Mouse (Mus musculus) G1E (cell line): ENCODE measurements around the gene Isca1.

Experiments used
- CTCF ChIP-seq: IDR thresholded peaks from 2 replicates; pipeline ENCODE4 v1.5.1; 2012; ENCODE audit warnings: low read depth, low read length, inconsistent platforms, mixed read lengths
- GATA1 ChIP-seq: IDR thresholded peaks from 2 replicates; pipeline ENCODE4 v1.6.1; 2012; ENCODE audit warnings: borderline replicate concordance, low read length, inconsistent platforms, mixed read lengths
- GATA2 ChIP-seq: IDR thresholded peaks from 2 replicates; pipeline ENCODE4 v1.6.1; 2012; ENCODE audit warnings: low read depth, low read length, inconsistent platforms, borderline replicate concordance

GRCm38 (mm10) chr13:59728378-59729093 is 41.1 kb downstream of the Isca1 start:
- TF ChIP-seq CTCF (peak; percentile 95), GATA1 (no peak), GATA2 (no peak)
